Mouse (Mus musculus) CD8-positive naive resting alpha-beta T cell, adult 2 months (primary cell): ENCODE data around the gene Spi1.
"Not testable (repeated sequence)": the region's sequence is repeated elsewhere in the genome, so short reads cannot be mapped to it uniquely, and the experiment has no call there.

Experiments
- DNase-seq, 2 experiments: peaks; one replicate each; pipeline ENCODE4 v3.0.0; 2022; ENCODE audit warnings: low read depth in 2 of 2, low spot score in 2 of 2

Spi1 gene

DNA sequence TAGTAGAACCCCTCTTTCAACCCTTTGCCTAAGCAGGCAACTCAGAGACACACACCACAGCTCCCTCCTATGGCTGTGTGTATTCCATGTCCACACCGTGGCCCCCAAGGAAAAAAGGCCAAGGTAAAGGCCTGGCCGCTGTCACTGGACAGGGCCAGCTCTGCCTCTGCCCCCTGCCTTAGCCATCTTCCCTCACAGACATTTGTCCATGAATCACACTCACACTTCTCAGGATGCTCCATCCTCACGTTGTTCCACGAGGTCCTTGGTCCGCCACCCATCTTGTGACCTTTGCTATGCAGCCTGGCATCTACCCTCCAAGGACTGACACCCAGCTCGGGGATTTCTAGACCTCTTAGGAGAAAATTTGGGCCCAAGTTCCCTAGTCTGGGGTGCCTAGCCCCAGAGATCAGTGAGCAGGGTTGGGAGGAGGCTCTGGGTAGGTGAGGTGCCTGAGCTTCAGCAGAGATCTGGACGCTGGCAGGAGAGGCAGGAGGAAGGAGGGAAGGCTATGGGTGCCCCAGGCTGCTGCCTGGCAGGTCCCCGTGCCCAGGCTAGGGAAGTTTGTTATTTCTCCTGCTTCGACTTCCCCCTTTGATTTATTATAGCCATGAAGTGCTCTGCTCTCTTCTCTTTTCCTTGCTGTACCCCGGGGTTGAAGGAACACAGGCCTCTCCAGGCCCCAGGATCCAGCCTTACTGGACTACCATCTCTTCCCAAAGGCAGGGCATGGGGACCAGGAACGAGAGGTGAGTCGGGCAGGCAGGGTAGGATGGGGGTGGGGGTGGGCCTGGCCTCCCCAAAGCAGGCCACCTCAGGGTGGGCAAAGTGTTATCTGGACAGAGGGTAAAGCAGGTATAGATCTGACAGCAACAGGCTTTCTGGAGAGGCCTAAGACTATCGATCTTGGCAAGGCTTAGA is at the start of gene Spi1:
Gene Spi1, plus strand, starts transcription at position 616 of the 921 bp plus-strand sequence.
- no peak for DNase-seq

- no peak for DNase-seq
These were observed 49.2 kb upstream of the Spi1 start for GRCm38 (mm10) chr2:91033000-91033399.

DNA sequence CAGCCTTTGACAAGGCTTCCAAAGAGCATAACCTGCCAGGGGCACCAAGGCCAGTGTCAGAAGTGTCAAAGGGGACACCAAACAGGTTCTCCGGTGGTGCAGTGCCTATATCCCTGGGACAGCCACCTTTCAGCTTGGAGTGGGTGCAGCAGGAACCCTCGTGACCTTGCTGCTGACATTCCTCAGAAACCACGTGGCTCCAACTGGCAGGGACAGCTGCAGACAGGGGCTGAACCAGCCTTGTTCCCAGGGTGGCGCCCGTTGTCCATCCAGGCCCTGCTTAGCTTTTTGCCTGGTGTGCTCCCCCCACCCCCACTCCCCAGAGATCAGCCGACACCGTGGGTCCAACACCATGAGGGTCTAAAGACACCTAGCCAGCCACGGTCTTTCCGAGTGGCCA is 46.8 kb upstream of the Spi1 start, which contains the start of gene Rapsn:
Gene Rapsn, plus strand, starts transcription at position 236 of the 400 bp plus-strand sequence.
- no peak for DNase-seq

DNA sequence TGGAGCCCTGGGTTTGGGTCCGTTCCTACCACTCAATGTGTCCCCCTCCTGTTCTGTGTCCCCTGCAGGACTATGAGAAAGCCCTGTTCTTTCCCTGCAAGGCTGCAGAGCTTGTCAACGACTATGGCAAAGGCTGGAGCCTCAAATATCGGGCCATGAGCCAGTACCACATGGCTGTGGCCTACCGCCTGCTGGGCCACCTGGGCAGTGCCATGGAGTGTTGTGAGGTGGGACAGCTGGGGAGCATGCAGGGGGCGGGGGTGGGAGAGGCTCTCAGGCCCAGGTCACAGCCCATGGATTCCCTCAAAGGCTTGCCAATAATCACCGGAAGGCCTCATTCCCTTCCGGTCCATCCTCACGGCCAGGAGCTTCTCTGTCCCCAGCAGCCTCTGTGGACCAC is 40.4 kb upstream of the Spi1 start:
- no peak for DNase-seq

GRCm38 (mm10) chr2:91042651-91043398 is 39.4 kb upstream of the Spi1 start:
- DNase-seq, result peak; percentile 39 to 41

- DNase-seq, result no peak
These were observed 37.5 kb upstream of the Spi1 start for GRCm38 (mm10) chr2:91044727-91045126.

GRCm38 (mm10) chr2:91045805-91046204 is 36.4 kb upstream of the Spi1 start:
- DNase-seq, result not testable (repeated sequence)

DNA sequence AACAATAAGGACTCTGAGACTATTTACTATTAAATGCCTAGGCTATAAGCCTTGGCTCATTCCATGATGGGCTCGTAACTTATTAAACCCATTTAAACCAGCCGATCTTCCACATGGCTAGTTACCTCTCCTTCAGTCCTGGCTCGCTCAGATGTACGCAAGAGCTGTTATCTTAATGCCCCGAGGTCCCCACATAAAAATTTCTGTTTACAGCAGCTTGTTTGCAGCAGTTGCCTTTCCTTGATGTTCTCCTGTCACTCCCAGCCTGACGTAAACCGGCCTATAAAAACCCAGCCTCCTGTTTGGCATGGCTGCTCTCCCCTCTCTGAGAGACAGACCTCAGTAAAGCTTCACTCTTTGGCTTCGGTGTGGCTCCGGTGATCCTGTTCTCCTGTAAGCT is 34.8 kb upstream of the Spi1 start:
- no peak for DNase-seq

- no peak for DNase-seq
These were observed 30.3 kb upstream of the Spi1 start for GRCm38 (mm10) chr2:91051917-91052316.

DNA sequence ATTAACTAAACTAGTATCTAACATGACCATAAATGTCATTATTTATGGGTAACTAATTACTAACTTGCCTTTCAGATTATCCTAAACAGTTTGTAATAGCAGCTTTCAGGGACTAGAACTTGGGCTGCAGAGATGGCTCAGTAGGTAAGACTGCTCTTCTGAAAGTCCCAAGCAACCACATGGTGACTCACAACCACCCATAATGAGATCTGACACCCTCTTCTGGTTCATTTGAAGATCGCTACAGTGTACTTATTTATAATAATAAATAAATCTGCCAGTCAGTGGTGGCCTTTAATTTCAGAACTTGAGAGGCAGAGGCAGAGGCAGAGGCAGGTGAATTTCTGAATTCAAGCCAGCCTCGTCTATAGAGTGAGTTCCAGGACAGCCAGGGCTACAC is 29.4 kb upstream of the Spi1 start:
- DNase-seq, result no peak

- DNase-seq, result no peak
These were observed 28.8 kb upstream of the Spi1 start for GRCm38 (mm10) chr2:91053181-91053933.

DNA sequence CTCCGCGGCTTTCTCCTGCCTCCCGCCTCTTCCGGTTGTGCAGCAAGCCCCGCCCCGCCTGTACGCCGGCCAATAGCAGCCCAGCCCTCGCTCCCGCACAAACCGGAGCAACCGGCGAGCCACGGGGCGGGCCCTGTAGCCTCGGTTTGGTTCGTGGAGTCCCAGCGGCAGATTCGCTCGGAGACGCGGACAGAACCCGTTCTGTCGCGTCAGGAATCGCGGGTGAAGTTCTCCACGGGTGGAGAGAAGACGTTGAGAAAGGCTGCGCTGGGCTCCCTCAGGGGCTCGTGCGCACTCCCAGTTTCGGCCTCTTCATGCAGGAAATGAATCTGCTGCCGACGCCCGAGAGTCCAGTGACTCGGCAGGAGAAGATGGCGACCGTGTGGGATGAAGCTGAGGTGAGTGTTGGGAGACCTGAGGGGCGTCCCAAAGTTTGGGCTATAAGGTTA is 28.2 kb upstream of the Spi1 start, which contains the start of gene Psmc3:
Gene Psmc3, plus strand, starts transcription at position 76 of the 449 bp plus-strand sequence.
- peak; percentile 85 to 90 for DNase-seq

GRCm38 (mm10) chr2:91058435-91058834 is 23.8 kb upstream of the Spi1 start:
- no peak for DNase-seq

DNA sequence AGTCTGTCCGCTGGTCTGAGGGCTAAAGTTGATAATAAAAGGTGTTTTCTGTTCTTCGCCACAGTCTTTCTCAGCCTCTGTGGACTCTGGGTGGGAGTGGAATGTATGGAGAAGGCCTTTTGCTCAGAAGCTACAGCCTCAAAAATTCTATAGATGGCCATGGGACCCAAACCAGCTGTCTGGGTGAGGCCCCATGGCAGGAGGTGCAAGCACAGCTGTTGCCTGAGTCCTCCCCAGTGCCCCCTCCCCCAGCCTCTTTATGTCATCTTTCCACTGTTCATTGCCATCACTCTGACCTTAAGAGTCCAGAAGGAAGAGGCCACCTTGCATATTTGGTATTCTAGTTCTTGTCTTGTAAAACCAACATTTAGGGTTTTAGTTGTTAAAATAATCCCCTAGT is 22.8 kb upstream of the Spi1 start:
- no peak for DNase-seq

DNA sequence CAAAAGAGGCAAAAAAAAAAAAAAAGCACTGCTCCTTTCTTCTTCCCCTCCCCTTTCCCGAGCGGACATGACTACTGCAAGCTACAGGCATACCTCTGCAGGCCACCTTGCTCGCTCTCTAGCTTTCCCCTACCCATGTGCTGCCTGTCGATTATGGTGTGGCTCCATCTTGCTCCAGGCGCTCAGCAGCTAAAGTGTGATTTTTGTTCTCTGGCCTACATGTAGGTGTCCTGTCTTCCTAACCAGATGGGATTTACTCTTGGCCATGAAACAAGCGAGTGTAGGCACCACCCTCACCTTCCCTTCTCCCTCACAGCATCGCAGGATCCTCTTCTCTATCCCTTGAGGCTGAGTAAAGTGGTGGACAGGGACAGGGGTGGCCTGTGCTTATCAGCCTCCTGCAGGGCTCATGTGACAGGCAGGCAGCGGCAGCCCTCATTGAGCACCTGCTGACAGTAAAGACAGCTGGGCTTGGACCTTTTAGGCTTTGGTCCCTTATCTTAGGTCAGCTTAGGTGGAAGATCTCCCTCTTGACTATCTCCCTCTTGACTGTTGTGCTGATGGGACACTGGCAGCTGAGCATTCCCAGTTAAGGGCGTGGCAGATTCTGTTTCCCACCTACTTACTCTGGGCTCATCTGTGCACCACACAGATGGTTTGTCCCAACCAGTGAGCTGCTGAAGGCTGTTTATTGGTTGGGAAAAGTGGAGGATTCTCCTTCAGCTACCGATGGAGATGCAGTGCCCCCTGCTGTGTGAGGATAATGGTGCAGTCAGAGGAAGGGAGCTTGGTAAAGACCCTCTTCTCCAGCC is 21.4 kb upstream of the Spi1 start:
- no peak for DNase-seq

- DNase-seq, result no peak
These were observed 20.2 kb upstream of the Spi1 start for GRCm38 (mm10) chr2:91061849-91062481.

DNA sequence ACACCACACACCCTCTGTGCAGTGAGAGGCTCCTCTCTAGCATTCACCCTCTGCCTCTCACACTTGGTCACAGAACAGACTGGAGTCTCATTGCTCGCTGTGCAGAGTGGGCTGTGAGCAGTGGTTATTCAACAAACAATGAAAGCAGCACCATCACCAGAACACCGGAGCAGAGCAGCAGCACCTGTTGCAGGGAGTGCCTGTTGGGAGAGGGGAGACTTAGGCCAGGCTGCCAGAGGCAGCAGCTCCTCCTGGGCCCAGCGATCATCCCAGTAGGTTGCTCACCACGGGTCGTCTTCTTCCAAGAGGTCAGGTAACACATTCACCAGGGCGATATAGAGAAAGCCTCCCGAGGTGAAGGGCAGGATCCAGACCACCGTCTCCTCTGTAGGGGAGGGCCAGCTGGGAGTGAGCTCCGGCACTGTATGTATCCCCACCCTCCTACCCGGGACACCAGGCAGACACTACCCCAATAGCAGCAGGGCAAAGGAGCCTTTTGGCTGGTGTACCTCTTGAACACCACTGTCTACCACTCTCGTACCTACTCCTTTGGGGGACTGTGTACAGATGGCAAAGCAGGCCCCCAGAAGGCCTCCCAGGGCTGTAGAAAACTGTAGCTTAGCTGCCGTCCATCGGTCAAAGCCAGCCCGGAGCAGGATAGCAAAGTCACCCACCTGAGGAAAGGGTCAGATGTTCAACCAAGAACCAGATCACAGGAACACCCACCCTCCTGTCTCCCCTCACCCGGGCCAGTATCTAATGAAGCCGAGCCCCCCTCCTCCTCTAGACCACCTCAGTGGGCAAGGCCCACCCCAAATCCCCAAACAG is 19.2 kb upstream of the Spi1 start:
- no peak for DNase-seq

GRCm38 (mm10) chr2:91064211-91064610 is 18.0 kb upstream of the Spi1 start:
- no peak for DNase-seq

DNA sequence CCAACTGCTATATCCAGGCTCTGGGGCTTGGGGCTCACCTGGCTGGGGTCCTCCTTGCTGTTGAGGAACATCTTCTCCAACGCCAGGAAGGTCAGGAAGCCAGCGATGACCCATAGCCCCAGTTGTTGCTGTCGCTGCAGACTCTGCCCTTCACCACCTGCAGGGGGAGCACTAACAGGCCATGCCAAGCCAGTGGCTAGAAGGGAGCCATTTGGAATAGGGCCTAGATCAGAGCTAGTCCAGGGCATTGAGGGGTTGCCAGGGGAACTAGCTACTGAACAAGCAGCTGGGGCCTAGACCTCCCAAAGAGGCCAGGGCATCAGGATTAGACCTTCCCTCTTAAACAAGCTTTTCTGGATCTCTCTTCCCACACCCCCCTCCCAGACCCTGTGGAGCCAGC is 16.6 kb upstream of the Spi1 start:
- DNase-seq, result peak; percentile 46 to 52
